Mouse (Mus musculus) ovary, adult 18-20 months (tissue): ENCODE results near the gene Pilra.
A peak's percentile ranks its signal among the peaks of the same experiment; 100 is the strongest.

Experiments
- DNase-seq: peaks from one replicate; pipeline ENCODE4 v3.0.0; 2022; ENCODE audit warnings: low spot score, mixed read lengths

Pilra gene

GRCm38 (mm10) chr5:137823455-137824045 is 12.5 kb downstream of the Pilra start:
- no peak for DNase-seq

- DNase-seq, result no peak
These were observed 13.5 kb downstream of the Pilra start for GRCm38 (mm10) chr5:137822602-137823001.

GRCm38 (mm10) chr5:137822126-137822525 is 14.0 kb downstream of the Pilra start:
- DNase-seq, result no peak

- DNase-seq, result no peak
These were observed 18.4 kb downstream of the Pilra start for GRCm38 (mm10) chr5:137817466-137818222.

- DNase-seq, result no peak
These were observed 27.8 kb downstream of the Pilra start for GRCm38 (mm10) chr5:137808316-137808715.

GRCm38 (mm10) chr5:137806158-137806557 is 29.9 kb downstream of the Pilra start:
- DNase-seq, result no peak

- no peak for DNase-seq
These were observed 35.2 kb downstream of the Pilra start for GRCm38 (mm10) chr5:137800917-137801316.

GRCm38 (mm10) chr5:137796606-137797005 is 39.5 kb downstream of the Pilra start:
- no peak for DNase-seq

- no peak for DNase-seq
These were observed 44.5 kb downstream of the Pilra start for GRCm38 (mm10) chr5:137791553-137791952.

GRCm38 (mm10) chr5:137788946-137789531 is 47.0 kb downstream of the Pilra start:
- no peak for DNase-seq

- no peak for DNase-seq
These were observed 47.9 kb downstream of the Pilra start for GRCm38 (mm10) chr5:137788171-137788570.

GRCm38 (mm10) chr5:137787151-137787928 is 48.7 kb downstream of the Pilra start, which contains the start of the genes Mepce and Zcwpw1:
Gene Mepce (minus strand): TSS chr5:137787655.
Gene Zcwpw1 (plus strand): TSS chr5:137787798.
- peak; percentile 89 for DNase-seq

GRCm38 (mm10) chr5:137786109-137786942 is 49.8 kb downstream of the Pilra start:
- peak; percentile 99 for DNase-seq

- no peak for DNase-seq
These were observed 50.7 kb downstream of the Pilra start for GRCm38 (mm10) chr5:137785164-137786031.

- DNase-seq, result no peak
These were observed 51.5 kb downstream of the Pilra start for GRCm38 (mm10) chr5:137784546-137784945.

- DNase-seq, result no peak
These were observed 52.1 kb downstream of the Pilra start for GRCm38 (mm10) chr5:137783901-137784540.

- no peak for DNase-seq
These were observed 53.1 kb downstream of the Pilra start for GRCm38 (mm10) chr5:137782776-137783522.

- no peak for DNase-seq
These were observed 54.4 kb downstream of the Pilra start for GRCm38 (mm10) chr5:137781661-137782060.
